Mouse (Mus musculus): ENCODE measurements around the gene S100a7a.

The S100a7a gene

GRCm38 (mm10) chr3:90653717-90654116 lies at the start of gene S100a7a:
TSS of gene S100a7a (plus strand) at chr3:90654017.
- no peak for DNase-seq

- DNase-seq, result peak; percentile 85 to 90
Observed at GRCm38 (mm10) chr3:90604416-90604815, 49.4 kb upstream of the S100a7a start.

GRCm38 (mm10) chr3:90605049-90605448 lies 48.8 kb upstream of the S100a7a start:
- no peak for DNase-seq

- DNase-seq, result no peak
Observed at GRCm38 (mm10) chr3:90605736-90606135, 48.1 kb upstream of the S100a7a start.

- DNase-seq, result peak; percentile 54 to 64
Observed at GRCm38 (mm10) chr3:90606185-90606584, 47.6 kb upstream of the S100a7a start.

GRCm38 (mm10) chr3:90607361-90607760 lies 46.5 kb upstream of the S100a7a start:
- no peak for DNase-seq

GRCm38 (mm10) chr3:90608223-90608622 lies 45.6 kb upstream of the S100a7a start, which contains the start of gene S100a5:
TSS of gene S100a5 (plus strand) at chr3:90608523.
- DNase-seq, result no peak

- DNase-seq, result no peak
Observed at GRCm38 (mm10) chr3:90609102-90609501, 44.7 kb upstream of the S100a7a start.

- DNase-seq, result no peak
Observed at GRCm38 (mm10) chr3:90611494-90611893, 42.3 kb upstream of the S100a7a start.

GRCm38 (mm10) chr3:90612061-90612460 lies 41.8 kb upstream of the S100a7a start:
- peak in 1 of 2 experiments; percentile 36 for DNase-seq

GRCm38 (mm10) chr3:90612728-90613291 lies 41.0 kb upstream of the S100a7a start, which contains the start of gene S100a6:
TSS of gene S100a6 (plus strand) at chr3:90612882.
- peak; percentile 78 to 86 for DNase-seq

- peak in 1 of 2 experiments; percentile 22 for DNase-seq
Observed at GRCm38 (mm10) chr3:90613461-90614147, 40.2 kb upstream of the S100a7a start.

- DNase-seq, result no peak
Observed at GRCm38 (mm10) chr3:90614148-90614530, 39.7 kb upstream of the S100a7a start.

- no peak for DNase-seq
Observed at GRCm38 (mm10) chr3:90614611-90615251, 39.1 kb upstream of the S100a7a start.

- DNase-seq, result peak; percentile 82 to 88
Observed at GRCm38 (mm10) chr3:90615415-90615814, 38.4 kb upstream of the S100a7a start.

GRCm38 (mm10) chr3:90615911-90616310 lies 37.9 kb upstream of the S100a7a start:
- no peak for DNase-seq

GRCm38 (mm10) chr3:90617586-90617985 lies 36.2 kb upstream of the S100a7a start:
- no peak for DNase-seq

GRCm38 (mm10) chr3:90621552-90621951 lies 32.3 kb upstream of the S100a7a start:
- DNase-seq, result no peak

- peak; percentile 84 to 87 for DNase-seq
Observed at GRCm38 (mm10) chr3:90623435-90624071, 30.3 kb upstream of the S100a7a start.

GRCm38 (mm10) chr3:90625496-90625895 lies 28.3 kb upstream of the S100a7a start:
- DNase-seq, result no peak

GRCm38 (mm10) chr3:90626266-90627021 lies 27.4 kb upstream of the S100a7a start:
- DNase-seq, result no peak

GRCm38 (mm10) chr3:90627366-90627765 lies 26.5 kb upstream of the S100a7a start:
- DNase-seq, result no peak

GRCm38 (mm10) chr3:90627807-90628206 lies 26.0 kb upstream of the S100a7a start:
- DNase-seq, result peak; percentile 42 to 55
